Mouse (Mus musculus) spleen, adult 2 months (tissue): ENCODE data around the gene Olfr181.

ENCODE experiments used
- CTCF ChIP-seq: fragments of 200-500 bp; IDR thresholded peaks from 2 replicates; pipeline ENCODE4 v1.5.1; 2011; ENCODE audit warnings: mild to moderate bottlenecking, inconsistent platforms; ENCODE audit not compliant: insufficient read depth, insufficient read length, insufficient replicate concordance; ENCODE audit errors: extremely low read depth
- POLR2A ChIP-seq: fragments of 200-500 bp; IDR thresholded peaks from 2 replicates; pipeline ENCODE4 v1.6.1; 2011; ENCODE audit warnings: low read depth, low read length, inconsistent platforms

GRCm38 (mm10) chr16:58929292-58929691, 737 bp upstream of the Olfr181 start, which contains the start of gene Olfr180:
- TF ChIP-seq CTCF (no peak), POLR2A (no peak)
